ENCODE assay signal across 8 mouse cellular contexts in the genomic region with DNA sequence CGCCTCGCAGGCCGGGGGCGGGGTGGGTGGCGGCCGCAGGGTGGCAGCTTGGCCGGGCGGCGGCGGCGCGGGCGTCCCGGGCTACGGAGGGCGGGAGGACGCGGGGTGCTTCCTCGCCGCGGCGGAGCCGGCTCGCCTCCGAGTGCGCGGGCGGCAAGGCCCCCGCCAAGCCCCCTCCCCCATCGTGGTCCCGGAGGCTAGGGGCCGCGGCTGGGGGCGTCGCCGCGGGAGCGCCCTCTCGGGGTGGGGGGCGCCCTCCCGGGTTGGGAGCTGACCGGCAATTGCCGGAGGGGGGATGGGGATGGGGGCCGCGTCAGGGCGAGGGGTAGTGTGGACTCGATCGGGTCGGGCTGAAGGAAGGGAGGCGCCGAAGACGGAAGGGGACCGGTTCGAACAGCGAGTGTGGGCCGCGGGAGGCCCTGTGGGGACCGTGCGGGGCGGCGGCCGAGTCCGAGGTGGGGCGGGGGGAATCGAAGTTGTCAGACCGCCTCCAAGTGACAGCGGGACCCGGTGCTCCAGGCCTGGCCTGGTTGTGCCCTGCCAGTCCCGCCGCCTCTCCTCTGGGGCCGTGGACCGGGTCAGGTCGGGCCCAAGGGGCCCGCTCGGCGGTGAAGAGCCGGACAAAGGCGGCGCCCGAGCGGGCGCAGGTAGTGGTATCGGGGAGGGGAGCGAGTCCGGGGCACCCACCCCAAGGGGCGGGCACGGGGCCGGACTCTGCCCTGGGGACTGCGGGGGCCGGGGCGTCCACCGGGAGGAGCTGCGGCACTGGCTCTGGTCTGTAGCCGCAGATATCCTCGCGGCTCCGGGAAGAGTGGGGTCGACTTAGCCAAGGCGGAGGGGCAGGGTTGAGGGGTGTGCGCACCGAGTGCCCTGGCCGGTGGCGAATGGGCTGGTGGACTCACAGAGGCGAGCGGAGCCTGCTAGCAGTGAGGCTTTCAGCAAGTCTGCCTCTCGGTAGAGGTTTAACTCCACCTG. TPM values are rescaled to one million over a fixed set of nuclear protein-coding genes. Genes with fewer than 3 reads are reported as not detected.
DNase-seq lines count a peak whose midpoint lies in the region; ATAC-seq and TF ChIP-seq lines count a peak whose summit lies in the region.

No protein-coding gene starts in this region.

- H3K27me3 ChIP-seq in MEL (ENCODE audit: control insufficient read depth in 1 of 2, insufficient read depth in 2 of 2, low read length in 2 of 2): no peaks in the 10 kb centered on the region; a peak in 1 of 4 replicates
- H3K27me3 ChIP-seq in lung, embryonic 16.5 days (ENCODE audit: control insufficient read depth, insufficient read depth, low read depth, low read length): peaks cover 30% of the 10 kb centered on the region

- no peak for TF ChIP-seq POLR2A in MEL (IDR thresholded peaks at IDR 0.05; ENCODE audit: control insufficient read depth in 1 of 2, insufficient read depth in 1 of 2, low read depth in 1 of 2, low read length in 2 of 2, poor library complexity in 1 of 2)

- peak overlapping the region; percentile 96 for H3K9ac ChIP-seq in MEL (ENCODE audit: control insufficient read depth, low read depth, low read length, poor library complexity, severe bottlenecking)
- H3K9ac ChIP-seq in lung, embryonic 16.5 days (ENCODE audit: low read length): peak overlapping the region; percentile 81

- TF ChIP-seq CTCF in MEL (IDR thresholded peaks at IDR 0.05 in 2 of 3, conservative IDR thresholded peaks at IDR 0.05 in 1 of 3; ENCODE audit: control insufficient read depth in 1 of 3, insufficient read depth in 1 of 3, low read depth in 2 of 3, low read length in 3 of 3, poor library complexity in 1 of 3, severe bottlenecking in 1 of 3): peak in 1 of 3 experiments; percentile 30; a peak in 1 of 6 replicates

- DNase-seq in 3134 (ENCODE audit: extremely low read depth, insufficient read length, low spot score): peak; percentile 70
- peak; percentile 55 for DNase-seq in MEL (ENCODE audit: low read depth, low spot score)
- peak; percentile 61 to 69 for DNase-seq in cerebellum, postnatal 25 days
- DNase-seq in heart, adult 9 months (ENCODE audit: low spot score in 2 of 2): peak; percentile 43 to 56
- peak; percentile 73 to 80 for DNase-seq in kidney, adult 8-10 months
- DNase-seq in retina, embryonic 14.5 days (ENCODE audit: low spot score): peak; percentile 60

- peaks cover 0 to 24% of the 10 kb centered on the region in 2 experiments; a peak in 2 of 4 replicates for H3K36me3 ChIP-seq in MEL (ENCODE audit: control insufficient read depth in 1 of 2, insufficient read depth in 2 of 2, low read length in 2 of 2)
- no peaks in the 10 kb centered on the region for H3K36me3 ChIP-seq in lung, embryonic 16.5 days (ENCODE audit: control insufficient read depth, insufficient read depth, low read length)

- no peaks in the 10 kb centered on the region for H3K9me3 ChIP-seq in MEL (replicated peaks; ENCODE audit: insufficient read depth, low read length)
- H3K9me3 ChIP-seq in lung, embryonic 16.5 days (ENCODE audit: control insufficient read depth, low read length): no peaks in the 10 kb centered on the region

- TF ChIP-seq EP300 in MEL (IDR thresholded peaks at IDR 0.05; ENCODE audit: low read depth in 1 of 2, low read length in 2 of 2): no peak

- ATAC-seq in lung, embryonic 16.5 days (ENCODE audit: low read depth): peak; percentile 30
- ATAC-seq in inflammation-experienced regulatory T-cells, adult 6 months: no peak

- WGBS in lung, embryonic 16.5 days: under 1% methylated on average over 95 of the region's 106 CpGs

- peaks cover 3 to 38% of the 10 kb centered on the region in 2 experiments for H3K4me1 ChIP-seq in MEL (ENCODE audit: control insufficient read depth in 1 of 2, insufficient read depth in 2 of 2, low read length in 2 of 2)
- peaks cover 28% of the 10 kb centered on the region for H3K4me1 ChIP-seq in lung, embryonic 16.5 days (replicated peaks; ENCODE audit: control insufficient read depth, insufficient read depth, low read length)

- TF ChIP-seq RAD21 in MEL (IDR thresholded peaks at IDR 0.05; ENCODE audit: low read depth, low read length): no peak

- peaks cover 43% of the 10 kb centered on the region for H3K79me2 ChIP-seq in MEL (ENCODE audit: control insufficient read depth, insufficient read depth, low read length, poor library complexity)

- H3K27ac ChIP-seq in MEL (ENCODE audit: control insufficient read depth, low read depth, low read length): no peak overlapping the region
- no peak overlapping the region for H3K27ac ChIP-seq in lung, embryonic 16.5 days (ENCODE audit: low read length)

- H3K4me3 ChIP-seq in MEL (ENCODE audit: control insufficient read depth in 1 of 2, insufficient read depth in 1 of 2, low read depth in 2 of 2, low read length in 2 of 2): peak overlapping the region; percentile 86 to 99
- peak overlapping the region; percentile 86 for H3K4me3 ChIP-seq in lung, embryonic 16.5 days (ENCODE audit: low read length)

- peak overlapping the region; percentile 97 for H3K4me2 ChIP-seq in lung, embryonic 16.5 days (ENCODE audit: low read depth, low read length)

TF ChIP-seq in MEL, 35 proteins besides CTCF, POLR2A, EP300 and RAD21:
- TF ChIP-seq MXI1 (IDR thresholded peaks at IDR 0.05; ENCODE audit: low read depth, low read length) (no peak; the same call in 1 of the 2 replicates), MYB (IDR thresholded peaks at IDR 0.05; ENCODE audit: low read depth, low read length) (no peak), MYC (IDR thresholded peaks at IDR 0.05; ENCODE audit: low read depth, low read length) (no peak), TBP (IDR thresholded peaks at IDR 0.05; ENCODE audit: low read depth, low read length) (no peak), GATA1 (IDR thresholded peaks at IDR 0.05; ENCODE audit: low read depth, low read length) (no peak), ZMIZ1 (IDR thresholded peaks at IDR 0.05; ENCODE audit: low read depth, low read length) (no peak), MAZ (IDR thresholded peaks at IDR 0.05; ENCODE audit: low read depth, low read length) (no peak), SMC3 (IDR thresholded peaks at IDR 0.05; ENCODE audit: low read depth, low read length) (no peak), ZC3H11A (IDR thresholded peaks at IDR 0.05; ENCODE audit: low read depth, low read length) (no peak), POLR2AphosphoS2 (IDR thresholded peaks at IDR 0.05; ENCODE audit: low read length) (no peak), MAX (IDR thresholded peaks at IDR 0.05; ENCODE audit: low read length) (no peak), CHD1 (IDR thresholded peaks at IDR 0.05; ENCODE audit: low read depth, low read length) (no peak), TAL1 (IDR thresholded peaks at IDR 0.05; ENCODE audit: low read length) (no peak), GABPA (IDR thresholded peaks at IDR 0.05; ENCODE audit: low read depth, low read length) (no peak), ELF1 (IDR thresholded peaks at IDR 0.05; ENCODE audit: low read depth, low read length) (no peak), BHLHE40 (IDR thresholded peaks at IDR 0.05; ENCODE audit: borderline replicate concordance, low read depth, low read length) (no peak), ZNF384 (IDR thresholded peaks at IDR 0.05; ENCODE audit: low read depth, low read length) (no peak), KAT2A (conservative IDR thresholded peaks at IDR 0.05; ENCODE audit: low read depth, low read length) (no peak)

RNA-seq across cellular contexts. Expression of a gene that starts 2.2 kb away (rescaled TPM):
- 8.0 and 9.5 TPM in 2 replicates for total RNA-seq in MEL (2012; rRNA removed)
- 10 to 100 TPM in 1 of 2 experiments, not detected in 1; 24.7 TPM for polyA plus RNA-seq in MEL (2012; ENCODE audit: insufficient read depth in 1 of 2, insufficient read length in 2 of 2, low read depth in 1 of 2, low replicate concordance in 2 of 2, missing spikeins in 1 of 2)
- 2.8 and 3.3 TPM in 2 replicates for polyA plus RNA-seq in lung, embryonic 16.5 days (2015; fragmentation: Nextera tagmentation; extraction: Ambion mirVana)
- 1 to 10 TPM; 2.2 to 4.6 (median 4.6) TPM for polyA plus RNA-seq in inflammation-experienced regulatory T-cells, adult 6 months (2017; shearing (Covaris generic))

RNA-seq across cellular contexts. Expression of a gene that starts 24.0 kb away (rescaled TPM):
- total RNA-seq in MEL (2012; rRNA removed): 2.1 and 2.2 TPM in 2 replicates
- 1 to 10 TPM in 1 of 2 experiments, not detected in 1; 5.0 TPM for polyA plus RNA-seq in MEL (2012; ENCODE audit: insufficient read depth in 1 of 2, insufficient read length in 2 of 2, low read depth in 1 of 2, low replicate concordance in 2 of 2, missing spikeins in 1 of 2)
- 28.6 and 29.4 TPM in 2 replicates for polyA plus RNA-seq in lung, embryonic 16.5 days (2015; fragmentation: Nextera tagmentation; extraction: Ambion mirVana)
- 1 to 10 TPM; 1.1 to 1.6 (median 1.5) TPM for polyA plus RNA-seq in inflammation-experienced regulatory T-cells, adult 6 months (2017; shearing (Covaris generic))

RNA-seq across cellular contexts. Expression of a gene that starts 40.6 kb away (rescaled TPM):
- 17.1 and 21.2 TPM in 2 replicates for total RNA-seq in MEL (2012; rRNA removed)
- polyA plus RNA-seq in MEL (2012; ENCODE audit: insufficient read depth in 1 of 2, insufficient read length in 2 of 2, low read depth in 1 of 2, low replicate concordance in 2 of 2, missing spikeins in 1 of 2): 10 to 100 TPM in 1 of 2 experiments, not detected in 1; 33.4 TPM
- 77.9 and 94.5 TPM in 2 replicates for polyA plus RNA-seq in lung, embryonic 16.5 days (2015; fragmentation: Nextera tagmentation; extraction: Ambion mirVana)
- polyA plus RNA-seq in inflammation-experienced regulatory T-cells, adult 6 months (2017; shearing (Covaris generic)): 10 to 100 TPM; 33.1 to 71.6 (median 60.8) TPM
